Mouse (Mus musculus) embryonic facial prominence, embryonic 14.5 days (tissue): Measurements from ENCODE around the gene Cyp2g1. TPM values are rescaled to one million over a fixed set of nuclear protein-coding genes. Genes with fewer than 3 reads are reported as not detected.
A peak's percentile ranks its signal among the peaks of the same experiment; 100 is the strongest.

Experiments
- ATAC-seq: fragments of 200-750 bp; cut with Nextera tagmentation; 2 replicates; pipeline ENCODE4 v1.8.0; 2017; ENCODE audit warnings: low read depth, moderate number of reproducible peaks, moderate TSS enrichment
- DNase-seq: peaks from one replicate; pipeline ENCODE4 v3.0.0-alpha.2; 2015; ENCODE audit warnings: low spot score
- H3K27ac ChIP-seq: fragments of 300-500 bp; sonication (generic); replicated peaks from 2 replicates; pipeline ENCODE4 v1.5.1; 2014; ENCODE audit warnings: low read depth, mild to moderate bottlenecking, low read length, moderate library complexity
- H3K27me3 ChIP-seq: fragments of 300-500 bp; sonication (generic); replicated peaks from 2 replicates; pipeline ENCODE4 v1.6.1; 2014; ENCODE audit warnings: low read length; ENCODE audit not compliant: control insufficient read depth, insufficient read depth
- H3K36me3 ChIP-seq: fragments of 300-500 bp; sonication (generic); 2 replicates; pipeline ENCODE4 v1.6.1; 2014; ENCODE audit warnings: low read length, mixed read lengths; ENCODE audit not compliant: control insufficient read depth, insufficient read depth
- H3K4me1 ChIP-seq: fragments of 300-500 bp; sonication (generic); 2 replicates; pipeline ENCODE4 v1.6.1; 2014; ENCODE audit warnings: antibody characterized with exemption, low read length; ENCODE audit not compliant: control insufficient read depth, insufficient read depth
- H3K4me2 ChIP-seq: fragments of 300-500 bp; sonication (generic); 2 replicates; pipeline ENCODE4 v1.6.1; 2014; ENCODE audit warnings: low read depth, mild to moderate bottlenecking, low read length, moderate library complexity, mixed read lengths
- H3K4me3 ChIP-seq: fragments of 300-500 bp; sonication (generic); 2 replicates; pipeline ENCODE4 v1.5.1; 2014; ENCODE audit warnings: low read depth, mild to moderate bottlenecking, low read length
- H3K9ac ChIP-seq: fragments of 300-500 bp; sonication (generic); 2 replicates; pipeline ENCODE4 v1.6.1; 2014; ENCODE audit warnings: low read depth, mild to moderate bottlenecking, low read length, moderate library complexity, mixed read lengths
- H3K9me3 ChIP-seq: fragments of 300-500 bp; sonication (generic); 2 replicates; pipeline ENCODE4 v1.6.1; 2016; ENCODE audit warnings: low read length; ENCODE audit not compliant: control insufficient read depth
- WGBS: fragments of 180-500 bp; shearing (Covaris S2); extraction: QIAGEN DNeasy Blood & Tissue Kit; methylation state at CpG from one replicate; pipeline ENCODE4 v1.1.7; 2014; 5-methylcytosine and 5-hydroxymethylcytosine counted together
- polyA plus RNA-seq: library from polyadenylated mRNA; unstranded; fragments of >200 nt; fragmentation: Nextera tagmentation; extraction: Ambion mirVana; gene quantifications from 2 replicates; pipeline ENCODE4 v1.2.1, GENCODE M21; 2014

Cyp2g1 gene
- 4.6 and 6.1 TPM in 2 replicates for polyA plus RNA-seq

DNA sequence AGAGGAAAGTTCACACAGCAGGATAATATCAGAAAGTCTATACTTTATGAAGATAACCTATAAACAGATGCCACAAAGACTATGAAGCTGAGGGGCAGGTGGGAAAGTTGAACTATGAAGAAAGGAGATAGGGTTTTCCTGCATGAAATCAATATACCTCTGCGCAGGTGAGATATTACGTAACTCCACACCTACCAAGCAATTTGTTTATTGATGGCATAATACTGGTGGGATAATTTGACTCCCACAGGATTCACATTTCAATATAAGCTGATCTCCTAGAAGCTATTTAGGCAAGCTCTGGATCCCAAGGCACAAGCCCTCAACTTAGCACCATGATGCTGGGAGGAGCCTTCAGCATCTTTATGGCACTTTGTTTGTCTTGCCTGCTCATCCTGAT lies at the start of gene Cyp2g1:
Gene Cyp2g1, plus strand, starts transcription at position 301 of the 400 bp plus-strand sequence.
- H3K4me2 ChIP-seq: no peak within 1 kb of the TSS
- DNase-seq (no peak), ATAC-seq (no peak)
- H3K36me3 ChIP-seq: no peaks in the 10 kb centered on the region
- no peaks in the 10 kb centered on the region for H3K4me1 ChIP-seq
- 90% methylated on average over 2 of the region's 2 CpGs for WGBS
- H3K9me3 ChIP-seq: no peaks in the 10 kb centered on the region
- no peaks in the 10 kb centered on the region for H3K27me3 ChIP-seq
- no peak within 1 kb of the TSS for H3K27ac ChIP-seq
- H3K4me3 ChIP-seq: no peak within 1 kb of the TSS
- H3K9ac ChIP-seq: no peak within 1 kb of the TSS

DNA sequence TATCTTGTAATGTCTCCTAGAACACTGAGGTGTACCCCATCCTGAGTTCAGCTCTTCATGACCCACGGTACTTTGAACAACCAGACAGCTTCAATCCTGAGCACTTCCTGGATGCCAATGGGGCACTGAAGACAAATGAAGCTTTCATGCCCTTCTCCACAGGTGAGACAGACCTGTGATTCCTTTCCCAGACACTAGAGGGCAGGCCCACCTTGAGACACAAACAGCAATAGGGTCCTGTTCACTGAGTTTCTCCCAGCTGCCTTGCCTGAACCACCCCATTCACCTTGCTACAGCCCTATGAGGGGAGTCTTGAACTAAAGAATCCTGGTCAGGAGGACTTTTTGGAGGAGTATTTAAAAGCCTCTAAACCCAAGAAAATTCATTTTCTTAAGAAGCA lies 41.6 kb upstream of the Cyp2g1 start:
- H3K27me3 ChIP-seq: no peaks in the 10 kb centered on the region
- no peaks in the 10 kb centered on the region for H3K4me1 ChIP-seq
- no peaks in the 10 kb centered on the region for H3K9me3 ChIP-seq
- DNase-seq (no peak), ATAC-seq (no peak)
- no peak overlapping the region for H3K27ac ChIP-seq
- H3K36me3 ChIP-seq: no peaks in the 10 kb centered on the region
- H3K9ac ChIP-seq: no peak overlapping the region
- H3K4me3 ChIP-seq: no peak overlapping the region
- no peak overlapping the region for H3K4me2 ChIP-seq
- WGBS: 44% methylated on average over 1 of the region's 1 CpGs

DNA sequence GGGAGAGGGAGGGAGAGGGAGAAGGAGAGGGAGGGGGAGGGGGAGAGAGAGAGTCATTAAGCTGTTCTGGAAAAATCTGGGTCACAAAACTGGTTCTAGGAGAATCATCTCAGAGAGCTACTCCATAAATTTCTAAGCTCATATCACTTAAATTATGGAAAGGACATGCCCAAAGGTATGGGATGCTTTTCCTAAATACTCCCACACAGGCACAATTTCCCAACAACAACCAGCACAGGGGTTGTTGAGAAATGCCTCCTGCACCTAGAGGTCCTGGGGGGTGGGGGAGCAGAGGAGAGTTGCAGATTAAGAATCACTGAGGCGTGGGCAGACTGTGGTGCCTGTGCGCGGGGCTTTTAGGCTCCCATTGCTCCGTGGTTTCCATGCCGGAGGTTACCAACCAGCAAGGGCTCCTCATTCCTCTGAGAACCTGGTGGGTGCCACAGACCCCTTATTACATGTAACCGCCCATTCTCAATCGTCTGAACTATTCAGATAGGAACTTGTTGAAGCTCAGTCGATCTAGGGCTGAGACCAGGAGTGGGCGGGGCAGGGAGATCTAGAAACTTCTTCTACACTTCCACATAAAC lies 38.7 kb upstream of the Cyp2g1 start:
- Histone ChIP-seq H3K27ac (no peak overlapping the region), H3K4me3 (no peak overlapping the region)
- WGBS: 74% methylated on average over 9 of the region's 9 CpGs

DNA sequence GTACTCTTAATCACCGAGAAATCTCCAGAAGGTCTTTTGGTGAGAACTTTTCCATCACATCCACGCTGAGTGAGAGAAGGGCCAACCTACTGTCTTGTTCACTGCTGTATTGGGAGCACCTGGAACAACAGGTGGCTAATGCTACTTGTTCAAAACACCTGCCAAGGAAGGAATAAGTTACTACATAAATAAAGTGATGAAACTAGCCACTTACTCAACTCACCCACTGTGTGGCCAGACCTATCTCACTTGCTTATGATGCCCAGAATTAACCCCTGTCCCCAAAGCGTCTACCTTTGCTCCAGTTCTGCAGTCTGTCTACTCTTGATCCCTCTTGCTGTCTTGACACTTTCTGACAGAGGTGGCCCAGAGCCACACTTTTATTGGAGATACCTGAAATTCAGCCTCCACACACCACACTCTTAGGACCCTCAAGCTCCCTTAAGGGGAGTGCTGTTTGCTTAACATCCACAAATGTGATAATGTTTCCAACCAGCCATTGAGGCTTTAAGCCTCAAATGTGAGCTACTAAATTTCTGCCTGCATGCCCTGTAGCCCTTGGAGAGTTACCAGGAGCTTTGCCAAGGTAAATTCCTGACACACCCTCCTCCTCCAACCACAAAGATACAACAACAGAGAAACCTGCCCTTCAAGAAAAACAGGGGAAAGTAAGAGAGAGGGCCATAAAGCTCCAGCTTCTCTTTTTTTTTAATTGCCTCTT lies 35.7 kb upstream of the Cyp2g1 start:
- no peaks in the 10 kb centered on the region for H3K4me1 ChIP-seq
- no peak overlapping the region for H3K4me3 ChIP-seq
- WGBS: 70% methylated on average over 3 of the region's 3 CpGs
- no peak overlapping the region for H3K4me2 ChIP-seq
- H3K27me3 ChIP-seq: no peaks in the 10 kb centered on the region
- peak; percentile 83 for DNase-seq
- H3K36me3 ChIP-seq: no peaks in the 10 kb centered on the region
- peak; percentile 84 for ATAC-seq
- H3K9ac ChIP-seq: no peak overlapping the region
- H3K9me3 ChIP-seq: no peaks in the 10 kb centered on the region
- peak overlapping the region; percentile 8; the same call in 1 of the 2 replicates for H3K27ac ChIP-seq

More for the DNA sequence above, 38.7 kb upstream of the Cyp2g1 start:
- DNase-seq (no peak), ATAC-seq (no peak)
- no peak overlapping the region for H3K9ac ChIP-seq
- no peaks in the 10 kb centered on the region for H3K9me3 ChIP-seq
- H3K4me2 ChIP-seq: no peak overlapping the region
- H3K4me1 ChIP-seq: no peaks in the 10 kb centered on the region
- H3K36me3 ChIP-seq: no peaks in the 10 kb centered on the region
- H3K27me3 ChIP-seq: no peaks in the 10 kb centered on the region

DNA sequence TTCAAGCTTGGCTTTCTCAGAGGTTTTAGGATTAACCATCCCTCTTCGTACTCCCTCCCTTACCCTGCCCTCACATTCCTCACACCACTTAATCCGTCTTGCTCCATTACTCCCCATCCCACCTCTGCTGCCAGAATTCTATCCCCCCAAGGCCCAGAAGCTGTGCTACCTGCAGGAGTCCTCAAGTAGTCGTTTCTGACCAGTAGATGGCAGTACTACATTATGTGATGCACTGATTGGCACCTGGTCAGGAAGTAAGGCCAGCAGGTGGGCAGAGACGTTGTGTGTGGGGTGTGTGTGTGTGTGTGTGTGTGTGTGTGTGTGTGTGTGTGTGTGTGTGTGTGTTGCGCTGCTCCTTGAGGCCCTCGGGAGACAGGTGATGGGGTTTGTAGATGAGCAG lies 32.8 kb upstream of the Cyp2g1 start:
- DNase-seq: peak; percentile 46

DNA sequence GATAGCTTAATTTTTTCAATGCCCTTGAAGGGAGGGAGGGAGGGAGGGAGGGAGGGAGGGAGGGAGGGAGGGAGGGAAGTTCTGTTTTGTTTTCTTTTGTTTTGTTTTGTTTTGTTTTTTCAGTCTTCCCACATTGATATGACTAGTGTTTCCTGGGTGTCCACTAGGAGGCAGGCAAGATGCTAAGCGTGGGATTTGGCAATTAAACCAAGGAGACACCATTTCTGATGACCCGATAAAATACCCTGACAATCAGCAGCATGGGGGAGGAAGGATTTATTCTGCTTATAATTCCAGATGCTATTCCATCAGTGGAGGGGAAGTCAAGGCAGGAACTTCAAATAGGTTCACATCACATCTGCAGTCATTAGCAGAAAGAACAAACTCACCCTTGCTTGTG lies 30.9 kb upstream of the Cyp2g1 start:
- DNase-seq: no peak
- 51% methylated on average over 2 of the region's 2 CpGs for WGBS
- H3K27me3 ChIP-seq: no peaks in the 10 kb centered on the region

More for the DNA sequence above, 32.8 kb upstream of the Cyp2g1 start:
- no peak overlapping the region for H3K4me3 ChIP-seq
- no peak overlapping the region for H3K9ac ChIP-seq
- H3K36me3 ChIP-seq: no peaks in the 10 kb centered on the region
- no peak overlapping the region for H3K4me2 ChIP-seq
- H3K9me3 ChIP-seq: no peaks in the 10 kb centered on the region
- no peaks in the 10 kb centered on the region for H3K27me3 ChIP-seq
- WGBS: 6% methylated on average over 6 of the region's 6 CpGs
- no peaks in the 10 kb centered on the region for H3K4me1 ChIP-seq
- no peak overlapping the region for H3K27ac ChIP-seq
- ATAC-seq: peak; percentile 41

DNA sequence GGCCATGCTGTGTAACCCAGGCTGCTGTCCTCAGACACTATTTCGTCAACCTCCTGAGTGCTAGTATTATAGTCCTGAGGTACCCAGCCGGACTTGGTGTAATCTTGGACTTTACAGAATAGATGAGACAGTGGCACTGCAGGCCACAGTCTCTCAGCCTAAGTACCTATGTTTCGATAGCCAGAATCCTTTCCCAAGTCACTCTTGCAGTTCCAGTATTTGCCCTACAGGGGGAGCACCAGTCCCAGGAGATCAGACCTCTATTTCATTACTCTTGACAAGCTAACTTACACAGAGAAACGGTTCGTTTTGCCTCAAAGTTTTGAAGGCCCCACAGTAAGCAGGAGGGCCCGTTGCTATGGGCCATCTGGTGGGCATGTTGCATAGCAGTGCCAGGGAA lies 30.2 kb upstream of the Cyp2g1 start:
- Histone ChIP-seq H3K9ac (no peak overlapping the region), H3K27ac (no peak overlapping the region), H3K9me3 (no peaks in the 10 kb centered on the region), H3K4me3 (no peak overlapping the region), H3K36me3 (no peaks in the 10 kb centered on the region), H3K4me1 (no peaks in the 10 kb centered on the region), H3K4me2 (no peak overlapping the region), H3K27me3 (no peaks in the 10 kb centered on the region)
- DNase-seq (peak; percentile 17), ATAC-seq (no peak)
- WGBS: 21% methylated on average over 6 of the region's 6 CpGs

More for the DNA sequence above, 30.9 kb upstream of the Cyp2g1 start:
- H3K4me2 ChIP-seq: no peak overlapping the region
- H3K27ac ChIP-seq: no peak overlapping the region
- ATAC-seq: no peak
- H3K9ac ChIP-seq: no peak overlapping the region
- H3K36me3 ChIP-seq: no peaks in the 10 kb centered on the region
- no peaks in the 10 kb centered on the region for H3K9me3 ChIP-seq
- H3K4me3 ChIP-seq: no peak overlapping the region
- no peaks in the 10 kb centered on the region for H3K4me1 ChIP-seq

DNA sequence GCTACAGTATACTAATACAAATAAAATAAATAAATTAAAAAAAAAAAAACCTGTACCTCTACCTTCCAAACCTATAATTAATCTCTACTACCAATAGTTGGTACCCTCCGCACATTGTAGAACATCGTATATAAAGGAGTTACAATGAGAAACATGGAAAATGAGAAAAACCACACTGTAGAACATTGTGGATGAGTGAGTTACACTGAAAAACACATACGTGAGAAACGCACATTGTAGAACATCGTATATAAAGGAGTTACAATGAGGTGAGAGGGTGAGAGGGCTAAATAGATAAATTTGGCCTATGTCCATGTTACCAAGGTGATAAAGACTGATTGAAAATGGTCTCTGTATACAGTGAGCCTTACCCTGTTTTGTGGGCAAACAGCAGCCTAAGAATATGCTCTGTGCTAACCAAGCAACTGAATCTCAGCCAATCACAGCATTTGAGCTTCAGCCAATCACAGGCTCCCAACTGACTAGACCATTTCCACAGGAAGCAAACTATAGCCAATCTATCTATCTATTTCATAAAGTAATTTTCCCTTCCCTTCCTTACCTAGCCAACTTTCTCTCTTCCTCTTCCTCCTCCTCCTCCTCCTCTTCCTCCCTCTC lies 28.8 kb upstream of the Cyp2g1 start:
- Histone ChIP-seq H3K27ac (no peak overlapping the region), H3K9me3 (no peaks in the 10 kb centered on the region), H3K4me3 (no peak overlapping the region), H3K9ac (no peak overlapping the region), H3K27me3 (no peaks in the 10 kb centered on the region), H3K4me1 (no peaks in the 10 kb centered on the region), H3K36me3 (no peaks in the 10 kb centered on the region), H3K4me2 (no peak overlapping the region)
- no peak for DNase-seq
- ATAC-seq: no peak; the same call in 1 of the 2 replicates
- 89% methylated on average over 5 of the region's 5 CpGs for WGBS
